Mouse (Mus musculus): ENCODE data around the gene Dirc2.

Dirc2 gene

DNA sequence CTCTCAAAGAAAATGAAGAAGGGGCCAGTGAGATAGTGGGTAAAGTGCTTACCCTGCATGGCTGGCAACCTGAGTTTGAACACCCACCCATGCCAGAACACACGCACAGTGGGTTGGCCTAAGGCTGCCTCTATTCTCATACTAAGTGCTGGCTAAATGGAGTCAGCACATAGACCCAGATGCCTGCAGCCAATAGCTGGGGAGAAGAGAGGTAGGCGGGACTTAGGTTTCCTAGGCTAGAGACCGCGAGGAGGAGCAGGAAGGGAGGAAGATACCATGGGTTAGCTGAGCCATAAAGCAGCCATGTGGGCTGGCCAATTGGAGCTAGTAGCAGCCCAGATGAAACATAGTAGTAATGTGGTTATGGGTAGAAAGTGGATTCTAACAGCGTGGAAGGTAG, 3.4 kb upstream of the Dirc2 start:
- DNase-seq (ENCODE audit: low spot score) = no peak

DNA sequence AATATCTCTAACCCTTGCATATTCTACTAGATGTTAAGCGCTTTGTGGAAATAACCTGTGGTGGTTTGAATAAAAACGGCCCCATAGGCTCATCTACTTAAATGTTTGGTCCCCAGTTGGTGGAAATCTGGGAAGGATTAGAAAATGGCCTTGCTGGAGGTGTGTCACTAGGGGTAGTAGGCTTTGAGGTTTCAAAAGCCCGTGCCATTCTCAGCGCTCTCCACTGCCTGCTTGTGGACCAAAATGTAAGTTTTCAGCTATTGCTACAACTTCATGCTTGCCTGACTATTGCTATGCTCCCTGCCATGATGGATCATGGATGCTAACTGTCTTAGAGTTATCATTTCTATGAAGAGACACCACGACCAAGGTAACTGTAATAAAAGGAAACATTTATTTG, 2.5 kb upstream of the Dirc2 start:
- no peak for DNase-seq (ENCODE audit: low spot score)

DNA sequence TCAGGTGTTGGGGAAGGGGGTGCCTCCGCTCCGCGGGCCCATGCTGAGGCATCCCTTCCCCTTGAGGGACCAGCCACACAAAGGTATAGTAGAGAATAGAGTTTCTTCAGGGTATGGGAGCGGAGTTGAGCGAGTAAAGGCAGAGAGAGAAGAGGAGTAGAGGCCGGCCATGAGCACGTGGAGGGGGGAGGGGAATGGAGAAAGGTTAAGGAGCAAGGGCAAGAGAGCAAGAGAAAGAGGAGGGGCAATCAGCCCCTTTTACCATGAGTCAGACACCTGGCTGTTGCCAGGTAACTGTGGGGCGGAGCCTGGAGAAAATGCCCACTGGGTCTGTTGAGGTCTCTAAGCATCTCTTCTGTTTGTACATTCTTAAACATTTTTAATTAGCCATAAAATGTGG, 2.0 kb upstream of the Dirc2 start:
- peak; percentile 31 for DNase-seq (ENCODE audit: low spot score)

DNA sequence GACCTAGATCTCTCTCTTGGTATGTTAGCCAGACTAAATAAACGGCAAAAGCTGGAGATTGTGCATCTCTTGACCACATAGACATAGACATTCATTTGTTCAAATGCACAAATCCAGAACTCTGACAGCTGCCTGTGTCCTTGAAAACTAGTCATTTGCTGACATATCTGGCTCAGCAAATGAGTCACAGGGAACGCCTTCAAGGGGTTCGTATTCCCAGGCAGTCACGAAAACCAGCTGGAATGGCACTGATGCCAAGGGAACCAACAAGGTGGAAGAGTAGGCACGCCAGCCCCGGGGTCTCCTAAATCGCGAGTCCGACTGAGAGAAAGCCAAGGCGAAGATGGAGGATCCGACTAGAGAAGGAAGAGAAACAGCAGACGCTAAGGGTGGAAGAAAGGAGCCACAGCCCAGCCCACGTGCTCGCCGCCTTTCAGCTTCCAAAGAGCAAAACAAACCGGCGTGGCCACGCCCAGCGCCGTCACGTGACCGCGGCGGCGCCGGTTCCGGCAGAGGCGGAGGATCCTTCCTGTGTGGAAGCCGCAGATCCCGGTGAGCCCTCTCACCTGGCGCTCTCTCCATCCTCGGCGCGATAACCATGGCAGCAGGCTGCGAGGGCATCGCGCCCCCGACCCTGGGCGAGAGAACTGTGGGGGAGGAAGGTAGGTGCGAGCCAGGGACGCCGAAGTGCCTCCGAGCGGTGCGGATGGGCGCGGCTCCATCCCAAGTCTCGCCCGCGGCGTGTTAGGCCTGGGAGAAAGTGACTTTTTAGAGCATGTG, 912 bp upstream of the Dirc2 start, which contains the start of gene Hspbap1:
TSS of gene Hspbap1 (plus strand) at position 498 of the 780 bp plus-strand sequence.
- DNase-seq (ENCODE audit: low spot score) = peak; percentile 89

DNA sequence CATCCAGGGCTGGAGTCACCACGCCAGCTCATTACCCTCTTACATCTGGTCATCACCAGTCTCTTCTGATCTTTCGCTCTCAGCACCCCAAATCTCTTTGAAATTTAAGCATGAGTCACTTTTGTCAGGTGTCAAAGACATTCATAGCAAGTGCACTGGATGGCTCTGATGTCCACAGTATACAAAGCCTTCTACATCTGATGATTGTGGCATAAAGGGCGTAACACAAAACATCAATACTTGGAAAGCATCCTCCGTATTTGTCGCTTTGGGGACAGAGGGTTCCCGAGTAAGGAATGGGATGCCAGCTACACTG, 729 bp downstream of the Dirc2 start:
- DNase-seq (ENCODE audit: low spot score) = no peak

DNA sequence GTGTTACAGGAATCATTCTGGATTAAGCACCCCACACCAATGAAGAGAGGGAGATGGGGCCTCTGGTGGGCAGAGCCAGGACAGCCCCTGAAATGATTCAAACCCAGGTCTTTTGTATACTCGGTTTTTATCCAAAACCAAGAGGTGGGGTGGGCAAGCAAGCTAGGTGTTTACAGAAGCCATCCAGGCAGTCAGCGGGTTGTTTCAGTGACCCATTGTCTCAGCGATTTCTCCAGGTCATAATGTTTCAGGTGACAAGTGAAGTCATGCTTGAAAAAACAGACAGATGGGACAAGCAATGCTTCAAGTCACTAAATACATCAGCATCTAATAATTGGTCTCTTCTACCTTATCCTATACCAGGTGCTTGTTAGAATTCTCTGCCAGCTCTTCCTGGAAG, 2.8 kb downstream of the Dirc2 start:
- DNase-seq (ENCODE audit: low spot score) = no peak

DNA sequence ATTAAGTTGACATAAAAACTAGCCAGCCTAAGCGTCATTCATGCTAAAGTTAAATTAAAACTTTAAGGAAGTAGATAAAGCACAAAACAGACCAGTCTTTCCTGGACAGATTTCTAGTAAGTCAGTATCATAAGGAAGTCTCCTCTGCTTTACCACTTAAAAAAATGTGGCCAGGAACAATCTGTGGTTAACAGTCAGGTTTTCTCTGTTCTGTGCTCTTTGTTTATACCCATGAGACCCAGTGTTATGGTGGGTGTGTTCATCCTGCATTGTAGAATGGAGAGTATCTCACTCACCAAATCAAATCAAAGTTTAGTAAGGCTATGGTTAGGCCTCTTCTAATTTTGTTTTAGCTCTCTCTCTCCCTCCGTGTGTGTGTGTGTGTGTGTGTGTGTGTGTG, 3.7 kb downstream of the Dirc2 start:
- no peak for DNase-seq (ENCODE audit: low spot score)

DNA sequence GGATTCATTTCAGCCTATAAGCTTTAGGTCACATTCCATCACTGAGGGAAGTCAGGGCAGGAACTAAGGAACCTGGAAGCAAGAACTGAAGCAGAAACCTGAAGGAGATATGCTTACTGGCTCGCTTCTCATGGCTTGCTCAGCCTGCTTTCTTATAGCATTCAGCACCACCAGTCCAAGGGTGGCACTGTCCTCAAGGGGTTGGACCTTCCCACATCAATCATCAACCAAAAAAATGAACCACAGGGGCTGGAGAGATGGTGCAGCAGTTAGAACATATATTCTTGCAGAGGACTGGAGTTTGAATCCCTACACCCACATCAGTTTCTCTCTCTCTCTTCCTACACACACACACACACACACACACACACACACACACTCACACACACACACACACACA, 4.2 kb downstream of the Dirc2 start:
- DNase-seq (ENCODE audit: low spot score) = no peak

DNA sequence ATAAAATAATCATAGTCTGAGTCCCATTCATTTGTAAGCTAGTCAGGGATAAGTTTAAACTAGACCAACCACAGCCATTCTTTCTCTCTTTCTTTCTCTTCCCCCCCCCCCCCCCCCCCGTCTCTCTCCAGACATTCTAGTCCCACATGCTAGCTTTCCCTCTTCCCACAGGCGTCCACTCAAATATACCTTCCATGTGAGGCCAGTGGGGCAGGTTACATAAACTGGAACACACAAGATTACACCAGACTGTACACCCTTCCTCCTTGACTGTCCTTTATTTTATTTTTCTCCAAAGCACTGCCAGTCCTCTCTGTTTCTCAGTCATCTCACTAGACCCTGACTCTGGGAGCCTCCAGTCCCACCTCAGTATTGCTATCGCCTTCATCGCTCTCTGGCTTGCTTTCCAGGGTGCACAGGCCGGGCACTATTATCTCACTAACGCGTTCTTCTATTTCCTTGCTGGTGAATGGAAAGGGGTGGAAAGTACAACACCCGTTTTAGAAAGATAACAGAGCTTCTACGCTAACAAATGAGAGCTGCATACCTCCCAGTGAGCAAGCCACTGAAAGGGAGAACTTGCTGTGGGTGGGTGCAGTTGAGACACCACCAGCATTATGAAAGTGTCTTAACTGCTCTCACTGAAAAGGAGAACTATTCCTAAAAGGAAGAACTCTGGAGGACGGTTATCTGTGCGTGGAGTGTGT, 5.4 kb downstream of the Dirc2 start:
- no peak for DNase-seq (ENCODE audit: low spot score)

DNA sequence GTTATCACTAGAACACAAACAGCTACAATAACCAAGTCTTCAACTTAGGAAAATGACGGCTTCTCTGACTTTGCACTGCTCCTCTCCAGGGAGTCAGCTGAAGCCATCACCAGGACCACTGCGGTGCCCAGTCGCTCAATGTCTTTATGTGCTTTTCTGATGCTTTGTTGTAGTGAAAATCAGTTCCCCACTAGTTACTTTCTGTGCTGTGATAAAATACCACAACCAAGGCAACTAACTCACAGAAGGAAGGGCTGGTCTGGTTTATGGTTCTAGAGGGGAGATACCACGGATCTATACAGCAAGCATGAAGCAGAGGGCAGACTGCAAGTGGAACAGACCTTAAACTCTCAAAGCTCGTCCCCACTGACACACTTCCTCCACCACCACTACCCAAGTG, 9.8 kb downstream of the Dirc2 start:
- no peak for DNase-seq (ENCODE audit: low spot score)

DNA sequence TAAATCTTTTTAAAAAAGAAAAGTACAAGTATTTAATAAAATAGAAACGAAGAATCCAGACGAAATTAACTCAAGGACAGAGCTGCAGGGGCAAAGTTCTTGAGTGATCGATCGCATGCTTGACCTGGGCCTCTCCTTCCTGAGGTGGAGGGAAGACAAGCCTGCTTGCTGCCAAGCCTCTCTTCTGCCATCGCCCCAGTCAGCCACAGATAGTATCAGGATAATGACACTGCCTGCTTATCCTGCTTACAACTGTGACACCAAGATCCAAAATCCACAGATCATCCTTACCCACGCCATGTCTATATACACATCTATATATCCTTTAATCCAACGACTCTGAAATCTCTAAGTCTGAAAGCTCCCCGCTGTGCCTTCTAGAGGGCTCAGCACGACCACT, 12.5 kb downstream of the Dirc2 start:
- DNase-seq (ENCODE audit: low spot score) = no peak

DNA sequence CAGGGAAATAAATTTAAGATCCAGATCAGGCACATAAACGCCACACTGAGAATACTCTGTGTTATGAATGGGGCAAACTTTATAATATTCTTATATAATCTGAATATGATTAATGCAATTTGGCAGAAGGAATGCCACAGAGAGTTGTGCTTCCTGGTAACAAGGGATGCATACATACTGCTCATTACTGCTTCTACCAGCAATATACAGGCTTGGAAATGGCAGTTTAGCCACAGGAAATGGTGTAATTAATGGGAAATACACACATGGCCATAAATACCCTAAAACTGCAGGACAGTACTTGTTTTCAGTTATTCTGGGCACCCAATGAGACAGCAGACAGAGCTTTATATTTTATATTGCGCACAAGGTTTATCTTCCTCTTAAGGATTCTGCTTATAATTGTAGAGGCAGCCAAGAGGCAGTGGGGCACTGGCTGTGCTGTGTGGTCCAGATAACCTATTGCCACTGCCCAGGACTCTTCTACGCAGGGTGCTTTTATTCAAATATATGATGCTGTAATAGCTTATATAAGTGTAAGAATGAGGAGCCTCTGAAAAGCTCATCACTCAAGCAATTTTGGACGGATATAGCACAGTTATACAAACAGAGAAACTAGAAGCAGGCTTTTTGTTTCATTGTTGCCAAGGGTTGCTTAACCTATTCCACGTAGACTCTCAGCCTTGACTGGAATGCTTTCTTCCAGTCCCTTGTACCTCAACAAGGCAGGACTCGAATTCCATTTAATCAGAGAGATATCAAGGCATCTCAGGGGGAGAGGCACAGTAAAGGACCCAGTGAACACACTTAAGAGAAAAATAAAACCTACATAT, 13.4 kb downstream of the Dirc2 start:
- no peak for DNase-seq (ENCODE audit: low spot score)

DNA sequence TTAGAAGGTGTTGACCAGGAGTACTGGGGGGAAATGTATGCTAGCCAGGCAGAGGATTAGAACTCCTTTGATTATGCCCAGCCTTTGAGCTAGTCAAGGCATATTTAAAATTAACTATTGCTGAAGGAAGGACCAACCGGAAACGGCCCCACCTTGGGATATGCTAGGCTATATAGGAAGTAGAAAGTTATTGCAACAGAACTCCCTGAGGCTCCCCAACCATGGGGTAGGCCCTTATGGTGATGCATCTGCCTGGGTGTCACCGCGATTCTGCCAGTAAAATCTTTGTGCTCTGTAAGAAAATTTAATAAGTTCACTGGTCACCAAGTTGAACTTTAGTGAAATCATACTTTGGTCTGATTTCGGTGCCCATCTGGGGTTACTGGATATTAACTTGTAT, 15.2 kb downstream of the Dirc2 start:
- DNase-seq (ENCODE audit: low spot score) = no peak

DNA sequence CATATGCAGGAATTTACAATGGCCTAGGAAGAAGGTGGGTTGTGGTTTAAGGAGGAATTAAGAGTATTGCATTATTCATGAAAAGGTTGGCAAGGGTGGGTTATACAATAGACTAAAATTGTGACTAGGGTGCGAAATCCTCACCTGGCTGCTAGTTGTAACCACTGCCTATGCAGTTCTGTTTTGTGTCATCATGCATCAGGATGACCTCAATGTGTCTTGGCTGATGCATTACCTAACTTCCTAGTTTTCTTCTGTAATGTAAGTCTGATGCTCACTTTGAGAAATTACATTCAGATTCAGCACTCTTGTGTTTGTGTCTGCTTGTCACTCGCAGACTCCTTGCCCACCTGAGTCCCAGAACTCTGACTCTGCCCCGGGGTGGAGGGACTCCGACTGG, 17.3 kb downstream of the Dirc2 start:
- DNase-seq (ENCODE audit: low spot score) = no peak

DNA sequence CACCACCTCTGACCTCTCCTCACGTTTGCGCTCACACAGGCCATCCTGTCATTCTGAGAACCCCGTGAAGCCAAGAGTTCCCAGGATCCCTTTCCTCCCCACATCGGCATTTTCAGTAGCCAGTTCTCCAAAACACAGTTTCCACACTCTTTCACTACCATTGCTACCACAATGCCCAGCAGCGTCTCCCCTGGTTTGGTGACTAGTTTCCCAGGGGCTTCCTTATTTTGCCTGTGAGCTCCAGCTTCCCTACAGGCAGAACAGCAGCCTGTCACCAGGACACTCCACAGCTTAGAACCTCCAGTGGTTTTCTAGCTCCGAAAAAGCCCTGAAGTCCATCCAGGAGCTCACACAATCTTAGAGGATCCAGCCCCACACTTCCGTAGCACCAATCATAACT, 19.8 kb downstream of the Dirc2 start:
- no peak for DNase-seq (ENCODE audit: low spot score)

DNA sequence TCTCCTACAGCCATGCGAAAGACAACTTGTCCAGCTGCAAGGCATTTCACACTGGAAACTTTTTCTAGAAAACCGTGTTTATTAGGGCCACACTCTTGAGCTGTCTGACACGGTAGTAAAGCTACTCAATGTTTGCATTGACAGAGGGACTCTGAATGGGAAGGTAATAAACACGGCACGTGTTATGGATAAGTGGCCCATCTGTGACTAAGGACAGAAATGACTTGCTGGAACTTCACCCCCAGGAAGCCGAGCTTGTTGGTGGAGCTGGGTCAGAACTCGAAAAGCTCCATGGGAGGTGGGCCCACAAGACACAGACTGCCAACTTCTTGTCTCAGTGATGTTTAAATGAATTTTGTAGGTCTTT, 20.9 kb downstream of the Dirc2 start:
- no peak for DNase-seq (ENCODE audit: low spot score)

DNA sequence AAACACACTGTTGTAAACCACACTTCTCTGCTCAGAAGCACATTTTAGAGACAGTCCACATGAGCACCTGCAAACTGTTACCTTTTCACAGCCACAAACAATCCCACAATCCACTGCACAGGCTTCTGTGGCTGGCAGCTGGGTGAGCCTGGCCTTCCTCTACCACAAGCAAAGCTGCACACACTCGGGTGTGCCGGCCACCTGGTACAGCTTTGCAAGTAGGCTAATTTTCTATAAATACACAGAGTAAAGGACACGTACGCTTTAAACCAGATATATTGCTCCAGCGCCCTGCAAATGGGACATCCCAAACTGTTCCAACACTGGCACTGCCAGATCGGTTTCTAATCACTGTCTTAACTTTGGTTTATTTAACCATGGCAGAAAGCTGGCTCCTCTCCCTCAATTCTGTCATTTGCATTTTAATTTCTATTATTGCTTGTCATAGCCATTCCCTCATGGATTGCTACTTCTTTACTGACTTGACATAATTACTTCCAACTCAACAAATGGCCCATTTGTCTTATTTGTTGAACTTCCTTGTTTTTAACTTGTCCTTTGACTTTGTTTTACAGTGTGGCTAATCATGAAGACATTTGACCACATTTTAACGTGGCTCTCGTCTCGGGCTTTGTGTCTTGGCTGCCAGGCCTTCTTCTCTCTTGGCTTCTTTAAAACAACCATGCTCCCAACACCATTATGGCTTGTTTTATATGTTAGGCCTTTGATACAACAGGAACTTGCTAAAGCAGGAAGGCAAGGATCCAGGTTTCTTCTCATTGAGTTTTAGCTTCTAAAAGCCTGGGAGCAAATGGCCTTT, 21.5 kb downstream of the Dirc2 start:
- no peak for DNase-seq (ENCODE audit: low spot score)

DNA sequence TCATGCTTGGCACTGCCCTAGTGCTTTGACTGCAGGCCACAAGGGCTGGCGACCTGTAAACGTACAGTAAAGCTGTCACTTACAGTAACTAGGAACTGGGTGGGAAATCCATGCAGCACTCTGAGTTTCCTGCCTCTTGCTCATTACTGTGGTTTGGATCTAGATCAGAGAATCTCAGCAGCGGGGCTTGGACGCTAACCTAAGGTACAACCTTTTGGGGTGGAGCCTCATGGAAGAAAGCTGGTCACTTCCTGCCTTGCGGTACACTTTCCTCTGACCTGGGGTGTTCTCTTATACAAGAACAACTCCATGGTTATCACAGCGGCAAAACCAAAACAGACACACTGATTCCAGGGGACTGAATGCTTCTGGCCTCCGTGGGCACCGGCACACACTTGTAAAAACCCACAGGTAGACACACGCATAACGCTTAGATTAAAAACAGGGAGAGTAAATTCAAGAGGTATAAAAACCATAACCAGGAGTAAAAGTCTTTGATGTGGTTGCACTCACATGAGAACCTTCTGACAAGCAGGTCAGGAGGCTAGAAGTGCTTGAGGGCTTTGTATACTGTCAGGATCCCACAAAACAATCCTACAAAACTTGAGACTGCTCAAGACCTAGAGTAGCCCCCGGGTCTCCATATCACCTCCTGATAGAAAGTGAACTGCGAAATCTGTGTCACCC, 26.8 kb downstream of the Dirc2 start:
- no peak for DNase-seq (ENCODE audit: low spot score)

DNA sequence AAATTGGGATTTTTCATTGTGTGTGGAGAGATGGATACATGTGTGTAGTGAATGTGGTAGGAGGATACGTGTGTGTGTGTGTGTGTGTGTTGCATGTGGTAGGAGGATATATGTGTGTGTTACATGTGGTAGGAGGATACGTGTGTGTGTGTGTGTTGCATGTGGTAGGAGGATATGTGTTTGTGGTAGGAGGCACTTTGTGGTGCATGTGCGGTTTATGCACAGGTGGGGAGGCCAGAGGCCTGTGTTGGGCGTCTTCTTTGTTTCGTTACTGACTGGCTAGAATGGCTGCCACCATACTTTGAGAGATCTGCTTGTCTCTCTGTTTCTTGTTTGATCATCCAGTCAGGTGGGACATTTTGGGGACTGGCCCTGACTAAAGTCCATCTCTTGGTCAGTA, 27.5 kb downstream of the Dirc2 start:
- no peak for DNase-seq (ENCODE audit: low spot score)

DNA sequence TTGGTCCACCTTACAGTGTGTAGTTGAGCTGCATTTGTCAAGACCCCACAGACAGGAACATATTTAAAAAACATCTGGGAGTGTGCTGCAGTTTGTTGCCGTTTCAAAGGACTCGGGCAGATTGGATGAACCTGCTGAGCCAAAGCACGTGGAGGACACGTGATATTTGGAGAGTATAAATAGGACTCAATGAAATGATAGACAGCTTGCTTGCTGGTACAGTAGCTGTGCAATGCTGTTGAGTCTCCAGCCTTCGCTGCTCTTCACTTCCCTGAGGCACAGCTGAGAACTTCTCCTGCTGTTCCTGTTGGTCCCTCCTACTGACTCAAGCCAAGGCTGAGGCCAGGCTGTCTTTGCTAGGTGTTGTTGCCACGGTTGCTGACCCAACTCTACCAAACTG, 28.2 kb downstream of the Dirc2 start:
- no peak for DNase-seq (ENCODE audit: low spot score)

DNA sequence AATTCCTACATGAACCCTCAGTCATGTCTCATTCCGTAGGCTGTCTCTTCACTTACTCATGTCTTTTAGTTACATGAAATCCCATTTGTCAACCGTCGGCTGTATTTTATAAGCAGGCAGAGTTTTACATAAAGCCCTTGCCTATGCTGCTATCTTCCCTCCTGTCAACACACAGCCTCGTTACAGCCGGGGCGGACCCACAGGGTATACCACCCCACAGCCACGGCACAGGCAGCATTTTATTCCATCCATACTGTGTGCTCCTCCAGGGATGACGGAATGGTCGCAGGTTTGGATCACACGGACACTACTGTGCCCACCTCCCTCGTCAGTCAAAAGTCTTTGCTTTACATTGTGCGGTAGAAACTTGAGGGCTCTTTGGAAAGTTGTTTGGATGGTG, 28.8 kb downstream of the Dirc2 start:
- DNase-seq (ENCODE audit: low spot score) = no peak

DNA sequence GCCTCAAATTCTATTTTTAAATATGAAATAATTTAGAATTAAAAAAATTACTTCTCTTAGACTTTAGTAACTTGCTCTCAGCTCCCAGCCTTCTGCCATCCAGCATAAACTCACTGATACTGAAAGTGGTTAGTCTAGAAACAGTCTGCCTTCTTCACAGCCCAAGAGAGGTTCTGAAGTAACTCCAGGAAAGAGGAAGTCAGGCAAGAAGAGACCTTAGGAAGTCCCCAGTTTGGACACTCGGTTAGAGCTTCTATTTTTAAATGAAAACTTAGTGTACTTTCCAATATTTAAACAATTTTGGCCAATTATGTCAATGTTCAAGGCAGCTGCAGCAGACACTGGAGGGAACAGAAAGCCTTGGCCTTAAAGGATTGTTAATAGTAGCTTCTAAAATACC, 29.6 kb downstream of the Dirc2 start:
- DNase-seq (ENCODE audit: low spot score) = no peak
